Mouse (Mus musculus) urinary bladder, postnatal 4 days (tissue): ENCODE results near the gene Lrrc23.
A peak's percentile ranks its signal among the peaks of the same experiment; 100 is the strongest.

ENCODE experiments used
- DNase-seq, 2 experiments: peaks; one replicate each; pipeline ENCODE4 v3.0.0; 2021 to 2022; ENCODE audit warnings: low spot score in 2 of 2

Gene Lrrc23

DNA sequence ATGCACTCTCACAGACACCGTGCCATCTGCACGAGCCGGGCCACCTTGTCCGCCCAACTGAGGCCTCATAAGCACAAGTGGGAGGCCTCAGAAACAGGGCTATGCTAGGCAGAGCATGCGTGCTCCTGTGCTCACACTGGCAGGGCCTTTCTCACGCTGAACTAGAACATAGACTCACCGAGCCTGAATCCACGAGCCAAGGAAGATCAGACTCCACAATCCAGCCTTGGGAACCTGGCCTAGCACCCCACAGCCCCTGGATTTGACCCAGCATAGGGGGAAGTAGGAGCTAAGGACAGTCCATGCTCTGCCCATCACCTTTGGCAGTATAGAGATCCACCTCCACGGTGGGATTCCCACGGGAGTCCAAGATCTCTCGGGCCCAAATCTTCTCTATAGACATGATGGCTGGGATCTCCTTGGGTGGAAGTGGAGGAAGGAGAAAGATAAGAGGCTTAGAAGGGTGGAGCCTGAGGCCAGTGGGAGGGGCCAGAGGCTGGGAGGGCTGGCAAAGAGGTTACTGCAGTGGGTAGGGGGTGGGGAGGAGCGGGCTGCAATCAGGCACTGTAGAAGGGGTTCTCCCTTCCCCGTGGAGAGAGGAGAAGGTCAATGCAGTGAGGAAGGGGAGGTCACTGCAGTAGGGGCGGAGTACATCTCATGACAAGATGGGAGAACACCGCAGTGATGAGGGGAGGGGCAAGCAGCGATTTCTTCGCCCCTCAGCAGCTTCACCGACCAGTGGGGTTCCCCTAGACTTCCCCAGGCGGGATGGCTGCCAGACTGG, 11.4 kb downstream of the Lrrc23 start:
- DNase-seq, result no peak

GRCm38 (mm10) chr6:124767536-124767919, 12.0 kb downstream of the Lrrc23 start:
- DNase-seq, result no peak

DNA sequence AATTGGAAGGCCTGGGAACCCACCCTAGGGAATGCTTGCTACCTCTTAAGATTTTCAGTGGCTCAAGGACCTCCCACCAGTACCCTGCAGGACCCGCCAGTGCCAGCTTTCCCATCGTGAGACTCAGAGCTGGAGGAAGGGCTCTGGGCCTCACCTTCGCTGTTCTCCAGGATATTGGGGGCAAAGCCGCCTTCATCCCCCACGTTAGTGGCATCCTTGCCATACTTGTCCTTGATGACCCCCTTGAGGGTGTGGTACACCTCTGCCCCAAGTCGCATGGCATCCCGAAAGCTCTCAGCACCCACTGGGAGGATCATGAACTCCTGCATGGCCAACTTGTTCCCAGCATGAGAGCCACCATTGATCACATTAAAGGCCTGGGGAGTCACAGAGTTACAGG, 13.6 kb downstream of the Lrrc23 start:
- no peak for DNase-seq

DNA sequence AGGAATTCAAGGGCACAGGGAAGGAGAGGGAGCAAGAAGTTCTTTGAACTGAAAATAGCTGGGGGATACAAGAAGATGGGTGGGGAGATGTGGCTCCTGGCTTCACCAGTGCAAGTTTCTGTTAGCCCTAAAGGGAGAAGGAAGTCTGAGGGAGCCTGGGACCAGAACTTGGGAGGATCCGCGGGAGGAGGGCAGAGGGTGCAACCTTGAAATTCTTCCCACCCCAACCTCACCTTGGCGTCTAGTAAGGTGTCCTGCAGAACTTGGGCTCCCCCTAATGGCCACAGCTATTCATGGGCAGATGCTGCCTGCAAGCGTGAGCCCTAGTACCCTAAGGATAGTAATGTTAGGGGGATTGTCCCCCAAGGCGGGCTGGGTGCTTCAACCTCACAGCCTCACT, 20.3 kb downstream of the Lrrc23 start:
- peak; percentile 74 to 86 for DNase-seq

- DNase-seq, result no peak
Measured at GRCm38 (mm10) chr6:124758849-124759232, 20.7 kb downstream of the Lrrc23 start.

DNA sequence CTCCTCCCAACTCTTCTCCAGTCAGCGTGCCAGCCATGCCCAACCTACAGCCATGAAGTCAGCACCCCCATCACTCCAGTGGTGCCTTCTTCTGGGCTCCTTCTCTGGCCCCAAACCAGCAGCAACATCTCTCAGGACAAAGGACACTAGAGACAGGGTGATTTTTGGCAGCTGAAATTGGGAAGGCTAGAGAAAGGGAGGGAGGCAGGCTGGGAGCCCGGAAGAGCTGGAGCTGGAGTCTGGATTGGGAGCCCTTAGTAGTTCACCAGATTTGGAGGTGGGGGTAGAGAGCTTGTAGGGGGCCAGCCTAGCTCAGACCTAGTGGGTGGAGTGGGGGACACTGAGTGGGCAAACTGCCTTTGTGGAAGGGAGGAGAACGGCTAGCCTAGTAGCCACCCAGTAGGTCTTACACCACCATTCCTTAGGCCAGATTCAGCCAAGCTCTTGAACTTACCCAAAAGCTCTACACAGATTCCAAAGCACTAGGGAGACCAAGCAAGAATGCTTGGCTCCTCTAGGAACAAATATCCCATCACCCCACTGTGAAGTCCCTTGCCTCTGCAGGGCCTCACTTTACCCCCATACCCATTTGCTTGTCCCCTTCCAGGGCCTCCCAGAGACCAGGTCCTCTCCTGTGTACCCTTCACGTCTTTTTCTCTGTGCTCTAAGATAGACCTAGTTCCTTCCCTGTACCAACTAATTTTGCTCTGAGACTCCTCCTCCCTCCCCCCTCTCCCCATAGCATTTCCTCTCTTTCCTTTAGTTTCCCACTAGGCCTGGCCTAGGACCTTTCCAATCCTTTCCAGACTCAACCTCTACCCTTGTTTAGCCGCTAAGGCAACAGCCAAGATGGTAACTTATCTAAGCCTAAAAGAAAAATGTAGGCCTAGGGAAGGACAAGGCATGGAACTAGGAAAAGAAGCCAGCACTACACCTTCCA, 21.3 kb downstream of the Lrrc23 start:
- peak in 1 of 2 experiments; percentile 51 for DNase-seq

- DNase-seq, result no peak
Measured at GRCm38 (mm10) chr6:124757351-124757880, 22.1 kb downstream of the Lrrc23 start.

DNA sequence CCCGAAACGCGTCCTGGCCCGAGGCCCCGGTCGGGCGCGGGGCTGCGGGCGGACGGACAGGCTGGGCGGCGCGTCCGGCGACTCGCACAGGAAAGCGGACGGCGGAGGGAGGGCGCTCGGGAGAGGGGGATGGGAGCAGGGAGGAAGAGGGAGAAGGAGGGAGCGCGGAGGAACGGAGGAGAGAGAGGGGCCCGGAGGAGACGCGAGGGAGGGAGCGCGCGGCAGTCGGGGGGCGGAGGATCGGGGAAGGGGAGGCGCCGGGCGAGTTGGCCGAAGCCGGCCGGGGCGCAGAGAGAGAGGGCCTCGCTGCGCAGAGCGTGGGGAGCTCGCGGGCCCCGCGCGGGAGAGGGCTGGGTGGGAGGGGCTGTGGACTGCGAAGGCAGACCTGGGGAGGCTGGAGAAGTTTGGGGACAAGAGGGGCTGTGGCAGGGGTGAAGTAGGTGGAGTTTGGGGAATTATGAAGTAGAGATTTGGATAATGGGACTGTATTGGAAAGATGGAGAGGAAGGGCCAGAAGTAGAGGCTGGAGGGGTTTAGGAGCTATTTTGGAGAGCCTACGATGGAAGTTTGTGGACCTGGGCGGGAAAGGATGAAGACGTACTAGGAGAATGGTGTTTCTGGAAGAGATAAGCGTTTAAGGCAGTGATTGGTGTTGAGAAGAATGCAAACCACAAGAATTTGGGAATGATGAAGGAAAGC, 22.7 kb downstream of the Lrrc23 start:
- DNase-seq, result peak; percentile 83 to 91

- DNase-seq, result peak in 1 of 2 experiments; percentile 72
Measured at GRCm38 (mm10) chr6:124755831-124756595, 23.5 kb downstream of the Lrrc23 start, which contains the start of the genes Gm45234 and Atn1. Gene Gm45234, minus strand, starts transcription at chr6:124756021. Gene Atn1, minus strand, starts transcription at chr6:124756524.

DNA sequence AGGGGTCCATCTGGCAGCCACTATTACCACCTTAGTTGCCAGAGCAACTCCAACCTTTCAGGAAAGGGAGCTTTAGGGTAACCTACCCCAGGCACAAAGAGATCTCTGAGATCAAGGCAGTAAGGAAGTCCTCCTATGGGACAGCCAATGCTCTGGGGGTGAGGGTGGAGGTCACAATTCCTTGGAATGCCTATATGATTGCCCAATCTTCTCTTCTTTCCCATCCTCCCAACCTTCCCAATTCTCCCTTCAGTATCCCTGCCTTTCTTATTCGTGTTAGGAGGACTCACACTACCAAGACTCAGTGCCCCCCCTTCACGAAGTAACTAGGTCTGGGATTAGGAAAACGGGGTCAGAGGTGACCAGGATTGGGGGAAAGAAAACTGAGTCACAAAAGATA, 24.2 kb downstream of the Lrrc23 start:
- no peak for DNase-seq

GRCm38 (mm10) chr6:124753861-124754260, 25.7 kb downstream of the Lrrc23 start:
- DNase-seq, result no peak

- DNase-seq, result no peak
Measured at GRCm38 (mm10) chr6:124750405-124750804, 29.1 kb downstream of the Lrrc23 start.

GRCm38 (mm10) chr6:124746654-124747632, 32.6 kb downstream of the Lrrc23 start:
- DNase-seq, result no peak

DNA sequence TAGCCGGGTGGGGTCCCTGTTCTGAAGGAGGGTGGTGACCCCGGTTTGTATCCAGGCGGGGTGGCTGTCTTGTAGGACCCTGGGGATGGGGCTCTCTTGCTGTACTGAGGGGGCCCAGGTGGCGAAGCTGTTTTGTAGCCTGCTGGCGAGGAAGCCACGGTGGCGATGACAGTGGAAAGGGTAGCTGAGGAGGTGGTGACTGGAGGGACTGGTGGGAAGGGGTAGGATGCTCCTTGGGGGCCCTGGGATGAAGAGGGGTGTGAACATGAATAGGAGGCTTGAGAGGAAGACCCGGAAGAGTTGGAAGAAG, 33.3 kb downstream of the Lrrc23 start:
- no peak for DNase-seq

DNA sequence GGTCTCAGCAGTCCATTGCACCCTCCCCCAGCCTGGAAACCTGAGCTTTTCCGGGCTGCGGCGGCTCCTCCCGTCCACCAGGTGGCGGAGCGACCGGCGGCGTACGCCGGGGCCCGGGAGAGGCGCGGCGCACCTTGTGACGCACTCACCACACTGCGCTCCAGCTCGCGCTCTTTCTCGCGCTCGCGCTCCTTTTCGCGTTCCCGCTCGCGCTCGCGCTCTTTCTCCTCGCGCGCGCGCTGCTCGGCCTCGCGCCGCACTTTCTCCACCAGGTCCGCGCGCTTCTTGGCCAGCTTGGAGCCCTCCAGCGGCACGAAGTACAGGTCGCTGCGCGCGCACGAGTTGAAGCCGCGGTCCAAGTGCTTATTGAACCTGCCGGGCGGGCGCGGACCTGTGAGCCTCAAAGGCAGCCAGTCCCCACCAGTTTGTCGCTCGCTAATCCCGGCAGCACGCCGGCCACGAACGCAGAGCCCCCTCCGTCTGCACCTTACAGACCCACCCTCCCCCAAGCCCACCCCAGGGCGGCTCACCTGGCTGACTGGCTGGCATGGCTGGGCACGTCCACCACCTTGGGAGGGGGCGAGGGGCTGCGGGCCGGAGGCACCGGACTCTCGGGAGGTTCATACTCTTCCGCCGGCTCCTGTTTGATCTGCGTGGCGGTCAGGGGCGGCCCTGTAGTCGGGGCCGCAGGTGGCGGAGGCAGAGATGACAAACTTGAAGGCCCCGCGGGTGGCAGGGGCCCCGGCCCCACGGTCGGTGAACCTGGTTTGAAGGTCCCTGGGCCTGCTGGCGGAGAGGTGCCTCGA, 33.8 kb downstream of the Lrrc23 start:
- DNase-seq, result peak; percentile 93 to 94

DNA sequence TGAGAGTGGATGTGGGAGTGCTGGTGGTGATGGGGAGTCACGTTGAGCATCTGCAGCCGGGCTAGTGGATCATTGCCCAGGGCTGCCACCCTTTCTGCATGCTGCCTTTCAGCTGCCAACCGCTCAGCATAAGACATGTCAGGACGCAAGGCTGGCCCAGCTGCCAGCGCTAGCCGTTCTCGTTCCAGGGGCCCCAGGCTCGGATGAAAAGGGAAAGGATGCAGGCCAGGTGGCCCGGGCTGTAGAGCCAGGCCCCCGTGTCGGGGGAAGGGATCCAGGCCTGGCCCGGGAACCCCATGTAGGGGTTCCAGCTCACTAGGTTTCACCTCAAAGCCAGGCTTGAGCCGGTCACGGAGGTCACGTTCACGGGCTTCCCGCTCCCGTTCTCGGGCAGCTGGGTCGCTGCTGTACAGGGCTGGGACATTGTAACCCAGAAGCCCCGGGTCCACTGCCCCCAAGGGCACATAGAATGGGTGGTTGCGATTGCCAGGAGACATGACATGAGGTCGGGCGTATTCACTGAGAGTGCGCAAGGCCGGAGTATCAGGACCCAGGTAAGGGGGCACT, 34.7 kb downstream of the Lrrc23 start:
- DNase-seq, result no peak

DNA sequence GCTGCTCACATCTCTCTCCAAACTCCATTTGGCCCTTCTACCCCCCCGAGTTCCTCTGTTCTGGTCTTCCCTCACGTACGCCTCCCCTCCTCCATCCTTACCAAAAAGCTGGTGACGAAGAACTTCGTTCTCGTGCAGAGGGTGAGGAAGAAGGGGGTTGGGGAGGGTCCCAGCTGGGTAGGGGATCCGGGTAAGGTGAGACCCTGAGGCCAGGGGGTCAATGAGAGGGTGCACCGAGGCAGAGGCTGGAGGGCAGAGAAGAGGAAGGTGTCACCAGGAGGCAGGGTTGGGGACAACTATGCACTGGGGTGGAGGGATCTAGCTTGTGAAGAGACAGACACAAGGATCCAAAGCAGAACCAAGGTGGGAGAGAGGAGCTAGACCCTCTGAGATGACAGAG, 35.9 kb downstream of the Lrrc23 start:
- no peak for DNase-seq

DNA sequence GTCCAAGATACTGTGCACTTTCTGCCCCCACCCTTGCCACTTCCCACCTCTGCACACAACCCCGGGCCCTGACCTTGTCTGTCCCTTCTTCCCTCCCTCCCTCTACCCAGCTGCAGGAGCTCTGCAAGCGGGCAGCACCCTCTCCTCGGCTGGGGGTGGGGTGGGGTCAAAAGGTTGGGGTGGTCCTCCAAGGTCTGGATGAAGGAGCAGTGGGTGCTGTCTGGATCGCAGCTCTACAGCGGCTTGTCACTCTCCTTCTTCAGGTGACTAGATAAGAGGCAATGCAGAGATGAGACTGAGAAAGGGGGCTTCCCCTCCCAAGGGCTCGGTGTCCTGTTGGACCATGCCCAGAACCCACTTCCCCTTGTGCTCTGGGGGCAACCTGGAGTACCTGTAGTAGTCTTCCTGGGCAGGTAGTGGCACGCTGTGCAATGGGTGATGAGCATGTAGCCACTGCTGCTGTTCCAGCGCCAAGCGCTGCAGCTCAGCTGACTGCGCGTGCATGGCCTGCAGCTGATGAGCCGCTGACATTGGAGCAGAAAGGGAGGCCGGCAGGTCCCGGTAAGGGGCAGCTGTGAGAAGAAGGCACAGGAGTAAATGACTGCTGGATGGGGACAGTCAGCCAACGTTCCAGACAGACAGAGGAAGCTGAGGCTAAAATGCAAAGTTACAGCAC, 36.5 kb downstream of the Lrrc23 start:
- no peak for DNase-seq
